Mouse (Mus musculus): Measurements from ENCODE around the gene Itsn1. TPM values are rescaled to one million over a fixed set of nuclear protein-coding genes. Genes with fewer than 3 reads are reported as not detected.

The Itsn1 gene
- polyA plus RNA-seq, 1 experiment from 2014 or later = 36.0 TPM

DNA sequence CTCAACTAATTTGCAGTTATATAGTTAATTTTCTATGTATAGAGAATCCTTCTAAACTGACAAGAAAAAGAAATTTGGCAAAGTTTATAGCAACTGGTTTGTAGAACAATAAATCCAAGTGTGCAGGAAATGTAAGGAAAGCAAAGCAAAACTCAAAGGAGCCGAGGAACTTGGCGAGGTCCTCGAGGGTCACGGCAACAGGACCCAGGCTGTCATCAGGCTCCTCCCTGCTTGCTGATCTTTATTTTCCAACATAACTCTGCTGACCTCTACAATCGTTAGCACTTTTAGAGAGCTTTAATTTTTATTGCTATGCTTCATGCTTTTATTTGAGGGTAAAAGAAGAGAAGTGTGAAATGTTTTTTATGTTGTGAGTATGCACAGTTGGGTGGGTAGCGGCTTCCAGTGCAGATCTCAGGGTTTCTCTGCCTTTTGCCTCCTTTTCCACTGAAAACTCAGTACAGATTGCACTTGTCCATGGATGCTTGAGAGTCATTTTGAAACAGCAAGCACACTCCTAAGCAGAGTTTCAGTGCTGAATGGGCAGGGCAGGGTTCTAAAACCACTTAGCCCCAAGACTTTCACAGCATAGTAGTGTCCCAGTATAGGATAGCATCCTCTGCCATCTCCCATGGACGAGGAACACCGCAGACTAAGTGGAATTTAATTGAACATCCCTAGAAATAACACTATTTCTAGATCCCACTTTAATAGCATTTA lies 63.6 kb downstream of the Itsn1 start:
- POLR2A ChIA-PET = no interaction called here
- DNase-seq (ENCODE audit: low read depth, low spot score) = no peak
- in situ Hi-C loops (cut with MboI; ENCODE audit: low pct_unique_long_range_greater_than_20kb) = no loop called here
- CTCF ChIA-PET = interaction anchor here (1.2 kb wide), 1 partner anchor 10 kb away, joined by 3 read pairs; no protein-coding TSS in a partner anchor
- ATAC-seq = no peak
- no peaks in the 10 kb centered on the region for H3K27me3 ChIP-seq
- TF ChIP-seq CTCF (IDR thresholded peaks at IDR 0.05) = no peak

GRCm38 (mm10) chr16:91793507-91794278 lies 64.6 kb downstream of the Itsn1 start:
- POLR2A ChIA-PET = no interaction called here
- in situ Hi-C loops (cut with MboI; ENCODE audit: low pct_unique_long_range_greater_than_20kb) = no loop called here
- CTCF ChIA-PET = no interaction called here
- ATAC-seq (no peak), DNase-seq (ENCODE audit: low read depth, low spot score) (no peak)
- no peak for TF ChIP-seq CTCF (IDR thresholded peaks at IDR 0.05)
- H3K27me3 ChIP-seq = no peaks in the 10 kb centered on the region

DNA sequence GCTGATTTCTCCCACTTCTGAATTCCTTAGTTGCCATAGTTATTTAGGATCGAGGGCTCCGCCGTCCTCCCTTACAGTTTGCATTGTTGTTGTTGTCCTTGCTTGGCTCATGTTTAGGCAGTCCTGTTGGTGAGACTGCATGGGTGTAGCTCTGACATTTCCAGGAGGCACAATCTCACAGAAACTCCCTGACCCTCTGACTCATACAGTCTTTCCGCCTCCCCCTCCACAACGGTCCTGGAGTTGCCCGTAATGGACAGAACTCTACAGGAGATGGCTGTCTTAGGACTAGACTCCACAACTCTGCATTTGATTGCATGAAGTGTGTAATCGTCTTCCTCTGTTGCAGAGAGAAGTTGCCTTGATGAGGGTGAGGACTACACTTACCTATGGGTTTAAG lies 65.2 kb downstream of the Itsn1 start:
- DNase-seq (ENCODE audit: low read depth, low spot score) (no peak), ATAC-seq (no peak)
- TF ChIP-seq CTCF (IDR thresholded peaks at IDR 0.05) = no peak
- in situ Hi-C loops (cut with MboI; ENCODE audit: low pct_unique_long_range_greater_than_20kb) = no loop called here
- POLR2A ChIA-PET = no interaction called here
- H3K27me3 ChIP-seq = no peaks in the 10 kb centered on the region
- CTCF ChIA-PET = interaction anchor here (2.0 kb wide), 1 partner anchor 31 kb away, joined by 5 read pairs; no protein-coding TSS in a partner anchor

- TF ChIP-seq CTCF (IDR thresholded peaks at IDR 0.05) = no peak
- no peak for ATAC-seq
- ChIA-PET CTCF (interaction anchor here (2.0 kb wide), 1 partner anchor 30 kb away, joined by 5 read pairs; no protein-coding TSS in a partner anchor), POLR2A (no interaction called here)
- in situ Hi-C loops (cut with MboI; ENCODE audit: low pct_unique_long_range_greater_than_20kb) = no loop called here
- no peaks in the 10 kb centered on the region for H3K27me3 ChIP-seq
- no peak for DNase-seq (ENCODE audit: low read depth, low spot score)
Observed at GRCm38 (mm10) chr16:91795044-91795443, 66.0 kb downstream of the Itsn1 start.

GRCm38 (mm10) chr16:91795606-91796005 lies 66.5 kb downstream of the Itsn1 start:
- ATAC-seq (no peak), DNase-seq (ENCODE audit: low read depth, low spot score) (no peak)
- CTCF ChIA-PET = interaction anchor here (2.0 kb wide), 1 partner anchor 30 kb away, joined by 5 read pairs; no protein-coding TSS in a partner anchor
- POLR2A ChIA-PET = no interaction called here
- H3K27me3 ChIP-seq = no peaks in the 10 kb centered on the region
- in situ Hi-C loops (cut with MboI; ENCODE audit: low pct_unique_long_range_greater_than_20kb) = no loop called here
- no peak for TF ChIP-seq CTCF (IDR thresholded peaks at IDR 0.05)

DNA sequence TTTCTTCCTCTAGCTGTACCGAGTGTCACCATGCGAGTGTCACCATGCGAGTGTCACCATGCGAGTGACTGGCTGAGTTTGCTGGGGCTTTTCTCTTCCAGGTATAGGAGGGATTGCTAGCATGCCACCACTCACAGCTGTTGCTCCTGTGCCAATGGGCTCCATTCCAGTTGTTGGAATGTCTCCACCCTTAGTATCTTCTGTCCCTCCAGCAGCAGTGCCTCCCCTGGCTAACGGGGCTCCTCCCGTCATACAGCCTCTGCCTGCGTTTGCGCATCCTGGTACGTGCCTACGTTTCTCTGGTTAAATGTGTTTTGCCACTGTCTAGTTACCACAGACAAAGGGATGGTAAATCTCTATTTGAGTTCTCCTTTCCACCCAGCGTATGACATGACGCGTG lies 72.3 kb downstream of the Itsn1 start:
- DNase-seq (ENCODE audit: low read depth, low spot score) = no peak
- ChIA-PET POLR2A (interaction anchor here (0.6 kb wide), 1 partner anchor 425 kb away, joined by 3 read pairs; no protein-coding TSS in a partner anchor), CTCF (no interaction called here)
- no peaks in the 10 kb centered on the region for H3K27me3 ChIP-seq
- no peak for ATAC-seq
- TF ChIP-seq CTCF (IDR thresholded peaks at IDR 0.05) = no peak
- in situ Hi-C loops (cut with MboI; ENCODE audit: low pct_unique_long_range_greater_than_20kb) = no loop called here

DNA sequence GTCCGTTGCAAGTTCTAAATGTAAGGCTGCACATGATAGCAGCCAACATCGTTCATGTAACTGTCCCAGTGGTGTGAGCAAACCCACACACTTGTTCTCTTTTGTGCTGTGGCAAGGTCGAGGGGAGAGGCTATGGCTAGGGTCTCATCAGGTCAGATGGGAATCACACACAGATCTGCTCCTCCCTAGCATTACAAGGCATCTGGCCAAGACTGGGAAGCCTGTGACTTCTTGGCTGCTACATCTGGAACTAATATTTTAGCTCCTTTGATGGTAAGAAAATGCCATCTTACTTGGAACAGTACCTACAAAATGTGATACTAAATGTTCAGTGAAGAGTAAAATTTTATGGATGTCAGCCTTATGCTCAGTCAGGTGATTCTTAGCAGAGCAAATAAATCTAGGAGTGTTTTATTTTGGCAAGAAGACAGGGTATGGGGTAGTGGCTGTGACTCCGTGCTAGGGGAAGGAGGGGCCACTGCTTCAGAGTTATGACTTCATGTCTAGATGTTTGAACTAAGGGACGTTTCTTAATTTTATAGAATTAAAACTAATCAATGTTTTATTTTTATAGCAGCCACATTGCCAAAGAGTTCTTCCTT lies 73.5 kb downstream of the Itsn1 start:
- in situ Hi-C loops (cut with MboI; ENCODE audit: low pct_unique_long_range_greater_than_20kb) = no loop called here
- CTCF ChIA-PET = interaction anchor here (1.1 to 1.4 kb wide), 2 partner anchors 10 to 12 kb away, joined by 3 read pairs; no protein-coding TSS in a partner anchor
- TF ChIP-seq CTCF (IDR thresholded peaks at IDR 0.05) = no peak
- no peaks in the 10 kb centered on the region for H3K27me3 ChIP-seq
- DNase-seq (ENCODE audit: low read depth, low spot score) (no peak), ATAC-seq (no peak)
- POLR2A ChIA-PET = no interaction called here

- POLR2A ChIA-PET = interaction anchor here (0.9 kb wide), 1 partner anchor 17 kb away, joined by 3 read pairs; no protein-coding TSS in a partner anchor
- CTCF ChIA-PET = interaction anchor here (1.2 to 1.3 kb wide), 2 partner anchors 12 to 81 kb away, joined by 3 to 4 read pairs; no protein-coding TSS in a partner anchor
- no peak for TF ChIP-seq CTCF (IDR thresholded peaks at IDR 0.05)
- no peaks in the 10 kb centered on the region for H3K27me3 ChIP-seq
- no peak for ATAC-seq
- in situ Hi-C loops (cut with MboI; ENCODE audit: low pct_unique_long_range_greater_than_20kb) = no loop called here
- no peak for DNase-seq (ENCODE audit: low read depth, low spot score)
Observed at GRCm38 (mm10) chr16:91804418-91804817, 75.3 kb downstream of the Itsn1 start.

GRCm38 (mm10) chr16:91804831-91805230 lies 75.8 kb downstream of the Itsn1 start:
- CTCF ChIA-PET = interaction anchor here (1.2 kb wide), 1 partner anchor 80 kb away, joined by 3 read pairs; no protein-coding TSS in a partner anchor
- no peak for ATAC-seq
- in situ Hi-C loops (cut with MboI; ENCODE audit: low pct_unique_long_range_greater_than_20kb) = no loop called here
- DNase-seq (ENCODE audit: low read depth, low spot score) = no peak
- POLR2A ChIA-PET = no interaction called here
- H3K27me3 ChIP-seq = no peaks in the 10 kb centered on the region
- TF ChIP-seq CTCF (IDR thresholded peaks at IDR 0.05) = no peak

DNA sequence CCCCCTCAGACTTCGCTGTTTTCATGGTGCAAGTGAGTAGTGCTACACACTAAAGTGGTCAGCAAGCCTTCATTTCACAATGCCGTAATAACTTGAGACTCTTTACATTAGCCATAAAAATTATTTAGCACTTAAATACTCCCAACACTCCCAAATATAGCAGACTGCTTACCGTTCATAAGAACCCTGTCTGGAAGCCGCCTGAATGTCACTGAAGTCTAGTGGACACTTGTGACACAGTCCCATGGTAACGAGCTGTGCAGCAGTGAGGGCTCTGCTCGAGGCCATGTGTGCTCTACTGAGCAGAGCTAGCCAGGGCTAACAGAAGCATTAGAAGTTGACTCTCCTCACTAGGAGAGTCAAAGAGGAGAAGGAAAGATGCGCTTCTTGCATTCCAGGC lies 81.2 kb downstream of the Itsn1 start:
- POLR2A ChIA-PET = no interaction called here
- in situ Hi-C loops (cut with MboI; ENCODE audit: low pct_unique_long_range_greater_than_20kb) = no loop called here
- no peak for DNase-seq (ENCODE audit: low read depth, low spot score)
- no peak for ATAC-seq
- no peaks in the 10 kb centered on the region for H3K27me3 ChIP-seq
- no peak for TF ChIP-seq CTCF (IDR thresholded peaks at IDR 0.05)
- CTCF ChIA-PET = no interaction called here

DNA sequence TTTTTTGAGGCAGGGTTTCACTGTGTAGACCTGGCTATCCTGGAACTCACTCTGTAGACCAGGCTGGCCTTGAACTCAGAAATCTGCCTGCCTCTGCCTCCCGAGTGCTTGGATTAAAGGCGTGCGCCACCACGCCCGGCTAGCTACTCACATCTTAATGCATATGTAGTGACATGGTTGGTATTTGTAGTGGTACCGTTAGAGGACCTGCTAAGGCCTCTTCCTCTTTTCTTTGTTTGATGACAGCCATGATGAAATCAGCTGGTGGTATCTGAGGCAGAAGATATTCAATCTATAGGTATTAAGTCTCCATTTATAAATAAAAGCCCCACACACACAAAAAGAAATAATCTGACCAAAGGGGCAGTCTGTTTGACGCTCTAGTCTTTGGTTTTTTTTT lies 82.3 kb downstream of the Itsn1 start:
- TF ChIP-seq CTCF (IDR thresholded peaks at IDR 0.05) = no peak
- ChIA-PET POLR2A (no interaction called here), CTCF (no interaction called here)
- DNase-seq (ENCODE audit: low read depth, low spot score) (no peak), ATAC-seq (no peak)
- in situ Hi-C loops (cut with MboI; ENCODE audit: low pct_unique_long_range_greater_than_20kb) = no loop called here
- H3K27me3 ChIP-seq = no peaks in the 10 kb centered on the region
